Mouse (Mus musculus) cerebral cortex, adult 2 months (tissue): ENCODE measurements around the gene Peak1.

Experiments used
- whole genome bisulfite sequencing: fragments of 180-500 bp; shearing (Covaris S2); methylation state at CpG from one replicate; pipeline ENCODE4 v1.1.7; 2018; 5-methylcytosine and 5-hydroxymethylcytosine counted together

Peak1 gene

GRCm38 (mm10) chr9:56415935-56416607 lies 1.8 kb downstream of the Peak1 start:
- WGBS, result 59% methylated on average over 4 of the region's 4 CpGs

DNA sequence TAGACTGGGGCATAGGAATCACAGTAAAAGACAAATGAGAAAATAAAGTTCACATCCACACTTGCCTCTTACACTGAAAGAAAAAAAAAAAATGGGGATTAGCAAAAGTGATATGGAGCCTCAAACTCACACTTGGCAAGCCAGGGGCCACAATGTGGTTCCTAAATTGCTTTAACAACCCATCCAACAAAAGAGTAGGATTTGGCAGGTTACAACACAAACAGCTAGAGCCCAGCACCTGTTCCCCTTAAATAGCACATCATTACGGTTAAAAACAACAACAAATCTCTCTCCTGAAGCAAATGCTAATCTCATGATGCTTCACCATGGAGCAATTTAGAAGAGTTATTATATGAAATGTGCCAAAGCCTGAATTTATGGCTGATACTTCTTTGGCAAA lies 2.5 kb downstream of the Peak1 start:
- WGBS, result 67% methylated on average over 1 of the region's 1 CpGs

- WGBS, result 55% methylated on average over 1 of the region's 1 CpGs
Measured at GRCm38 (mm10) chr9:56412716-56413115, 5.2 kb downstream of the Peak1 start.

- 95% methylated on average over 2 of the region's 2 CpGs for WGBS
Measured at GRCm38 (mm10) chr9:56409928-56410327, 7.9 kb downstream of the Peak1 start.

- 63% methylated on average over 4 of the region's 4 CpGs for WGBS
Measured at GRCm38 (mm10) chr9:56404619-56405018, 13.2 kb downstream of the Peak1 start.

DNA sequence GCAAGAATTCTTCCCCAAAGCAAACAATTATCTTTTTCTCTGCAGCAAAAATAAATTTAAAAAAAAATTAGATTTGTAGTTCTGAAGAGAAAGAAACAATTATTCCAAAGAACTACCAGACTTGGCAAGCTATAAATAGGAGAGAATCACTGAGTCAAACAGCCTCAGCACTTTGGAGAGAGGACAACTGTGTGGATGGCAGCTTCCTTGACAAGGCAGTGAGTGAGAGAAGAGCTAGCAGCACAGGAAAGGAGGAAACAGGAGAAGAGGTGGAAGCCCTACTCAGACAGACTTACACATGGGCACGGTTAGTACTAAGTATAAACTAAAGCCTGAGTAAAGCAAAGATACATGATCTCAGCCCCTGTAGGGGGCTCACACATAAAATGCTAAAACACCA lies 21.6 kb downstream of the Peak1 start:
- WGBS, result 14% methylated on average over 1 of the region's 1 CpGs

- 83% methylated on average over 3 of the region's 3 CpGs for WGBS
Measured at GRCm38 (mm10) chr9:56392857-56393256, 25.0 kb downstream of the Peak1 start.

DNA sequence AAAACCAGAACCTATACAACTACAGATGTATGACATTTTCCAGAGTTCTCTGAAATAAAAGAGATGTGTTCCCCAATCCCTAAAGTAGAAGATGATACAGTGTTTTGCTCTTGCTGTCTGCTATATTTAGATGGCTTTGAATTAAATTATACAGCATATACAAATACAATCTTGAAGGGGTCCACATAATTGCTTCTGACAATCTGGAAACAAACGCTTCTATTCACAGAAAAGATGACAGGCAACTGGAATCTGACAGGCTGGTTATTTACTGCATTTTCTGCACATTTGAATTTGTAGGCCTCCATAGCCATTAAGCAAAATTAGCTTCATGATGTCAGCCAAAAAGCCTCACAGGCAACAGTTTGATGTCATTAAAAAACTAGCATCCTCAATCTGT lies 35.1 kb downstream of the Peak1 start:
- 55% methylated on average over 1 of the region's 1 CpGs for WGBS

DNA sequence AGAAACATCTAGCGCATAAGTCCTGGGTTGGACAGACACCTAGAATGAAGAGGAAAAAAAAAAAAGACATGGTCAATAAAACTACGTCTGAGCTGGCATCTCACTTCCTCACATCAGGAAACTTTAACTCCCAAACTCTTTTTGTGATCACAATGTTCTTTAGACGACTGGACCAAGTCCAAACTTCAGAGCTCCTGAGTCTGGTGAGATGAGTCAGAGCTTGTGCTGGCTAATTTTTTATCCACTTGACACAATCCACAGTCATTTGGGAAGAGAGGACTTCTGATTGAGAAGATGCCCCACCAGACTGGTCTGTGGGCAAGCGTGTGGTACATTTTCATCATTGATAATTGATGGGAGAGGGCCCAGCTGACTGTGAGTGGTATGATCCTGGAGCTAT lies 43.5 kb downstream of the Peak1 start:
- 39% methylated on average over 4 of the region's 4 CpGs for WGBS

- 59% methylated on average over 5 of the region's 5 CpGs for WGBS
Measured at GRCm38 (mm10) chr9:56370710-56371109, 47.2 kb downstream of the Peak1 start.

DNA sequence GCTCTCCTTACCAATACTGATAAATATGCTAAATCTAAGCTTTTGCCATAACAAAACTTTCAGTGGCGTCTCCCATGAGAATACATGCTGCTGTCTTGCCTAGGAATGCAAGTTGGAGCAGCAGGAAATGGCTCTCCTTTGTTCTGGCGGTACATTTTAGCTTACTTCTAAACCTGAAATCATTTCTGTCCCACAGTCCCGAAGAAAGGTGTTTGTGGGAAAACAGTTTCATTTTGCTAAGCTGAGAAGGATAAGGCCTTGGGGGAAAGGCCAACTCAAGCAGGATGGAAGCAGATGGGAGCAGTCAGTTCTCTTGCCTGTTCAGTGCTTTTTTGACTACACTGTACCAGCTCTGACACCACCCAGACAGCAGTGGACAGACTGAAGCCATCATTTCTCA lies 49.1 kb downstream of the Peak1 start:
- WGBS, result 72% methylated on average over 3 of the region's 3 CpGs

- WGBS, result 93% methylated on average over 3 of the region's 3 CpGs
Measured at GRCm38 (mm10) chr9:56363306-56363705, 54.6 kb downstream of the Peak1 start.

DNA sequence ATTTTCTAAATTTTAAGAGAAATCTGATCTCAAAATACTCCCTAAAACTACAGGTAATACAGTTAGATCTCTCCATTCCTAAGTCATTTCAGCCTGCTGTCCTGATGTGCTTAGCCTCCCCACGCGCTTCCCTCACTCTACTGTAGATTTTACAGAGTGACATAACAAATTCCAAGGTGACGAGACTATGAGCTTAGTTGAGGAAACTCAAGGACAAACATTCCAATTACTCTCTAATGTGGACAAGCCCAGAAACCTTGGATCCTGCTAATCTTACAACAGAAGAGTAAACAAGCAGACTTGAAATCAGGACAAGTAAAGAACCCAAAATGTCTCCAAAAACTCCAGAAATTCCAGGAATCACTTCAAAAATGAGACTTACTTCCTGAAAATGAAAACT lies 58.6 kb downstream of the Peak1 start:
- 86% methylated on average over 3 of the region's 3 CpGs for WGBS

- WGBS, result 97% methylated on average over 5 of the region's 5 CpGs
Measured at GRCm38 (mm10) chr9:56355186-56355585, 62.7 kb downstream of the Peak1 start.

DNA sequence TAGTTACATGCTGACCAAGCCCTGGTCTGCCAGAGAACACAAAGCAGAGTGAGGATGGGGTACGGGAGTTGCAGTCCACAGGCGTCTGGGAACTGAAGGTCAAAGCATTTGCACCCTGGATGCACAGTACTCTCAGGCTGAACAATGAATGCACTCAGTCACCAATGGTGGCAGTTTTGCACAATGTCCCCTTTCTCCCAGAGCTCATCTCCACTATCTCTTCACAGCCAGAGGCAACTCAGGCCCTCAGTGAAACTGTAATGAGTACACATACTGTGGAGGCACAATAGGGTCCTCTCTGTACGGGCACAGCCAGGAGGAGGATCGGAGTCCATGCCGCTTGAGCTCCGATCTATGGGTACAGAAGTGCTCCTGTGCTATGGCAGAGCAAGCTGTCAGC lies 71.5 kb downstream of the Peak1 start:
- 66% methylated on average over 6 of the region's 6 CpGs for WGBS

DNA sequence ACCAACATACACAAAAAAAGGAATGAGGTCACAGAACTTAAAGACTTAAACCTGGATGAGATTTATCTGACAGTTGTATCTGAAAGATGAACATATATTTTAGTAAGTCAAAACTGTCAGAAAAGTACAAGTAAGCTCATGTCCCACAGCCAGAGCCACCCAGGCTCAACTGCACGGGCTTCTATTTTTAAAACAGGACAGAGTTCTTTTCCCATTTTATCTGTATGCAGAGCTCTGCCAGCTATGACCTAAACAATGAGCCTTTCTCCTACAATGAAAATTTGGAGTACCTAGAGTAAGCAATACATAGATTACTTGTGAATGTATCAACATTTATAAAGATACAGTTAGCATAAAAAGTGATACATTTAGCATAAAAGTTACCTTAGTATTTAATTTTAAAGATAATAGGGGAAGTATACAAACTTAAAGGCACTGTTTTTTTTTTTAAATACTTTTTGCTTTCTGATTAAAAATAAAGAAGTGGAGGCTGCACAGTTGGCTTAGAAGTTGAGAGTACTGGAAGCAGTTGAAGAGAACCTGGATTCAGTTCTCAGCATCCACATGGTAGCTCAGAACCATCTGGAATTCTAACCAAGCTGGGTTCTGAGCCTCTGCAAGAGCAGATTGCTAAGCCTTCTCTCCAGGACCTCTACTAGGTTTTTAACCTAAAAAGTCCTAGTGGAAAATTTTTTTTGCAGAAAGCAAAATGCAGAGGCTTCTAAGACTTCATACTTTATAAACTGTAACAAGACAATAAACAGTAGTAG lies 78.3 kb downstream of the Peak1 start:
- WGBS, result 13% methylated on average over 1 of the region's 1 CpGs

DNA sequence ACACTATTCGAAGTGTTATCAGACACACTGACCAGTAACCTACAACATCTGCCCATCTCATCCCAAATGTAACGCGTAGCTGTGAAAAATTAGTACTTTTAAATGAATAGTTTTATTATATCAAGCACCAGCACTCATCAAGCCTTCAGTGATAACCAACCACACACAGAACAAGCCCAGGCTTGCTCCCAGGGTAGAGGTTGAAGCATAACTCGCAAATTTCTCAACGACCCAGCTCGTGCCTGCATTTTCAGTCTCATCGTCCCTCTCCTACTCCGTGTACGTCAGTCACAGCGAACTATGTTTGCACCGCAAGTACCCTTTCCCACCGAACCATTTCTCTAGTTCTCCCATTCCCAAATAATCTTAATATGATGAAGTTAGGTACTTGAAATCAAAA lies 83.5 kb downstream of the Peak1 start:
- 97% methylated on average over 12 of the region's 12 CpGs for WGBS

DNA sequence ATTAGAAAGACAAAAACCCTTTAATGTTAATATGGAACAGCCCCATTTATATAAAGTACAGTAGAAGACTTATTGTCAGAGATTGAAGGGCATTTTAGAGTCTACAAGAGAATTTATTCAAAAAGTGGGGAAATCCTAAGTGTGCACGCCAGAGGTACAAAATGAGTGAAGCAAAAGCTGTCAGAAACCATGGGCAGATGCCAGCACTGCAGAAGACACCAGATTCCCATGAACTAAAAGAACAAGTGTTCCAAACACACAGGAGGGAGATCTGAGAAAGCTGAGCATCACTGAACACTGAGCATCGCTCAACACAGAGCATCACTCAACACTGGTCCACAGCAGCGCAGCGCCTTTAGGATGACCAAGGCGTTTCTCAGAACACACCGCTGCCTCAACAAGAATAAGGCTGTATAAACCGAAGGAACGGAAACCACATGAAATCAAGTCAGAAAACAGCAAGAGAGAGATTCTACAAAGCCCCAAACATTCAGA lies 91.3 kb downstream of the Peak1 start:
- 79% methylated on average over 8 of the region's 8 CpGs for WGBS

DNA sequence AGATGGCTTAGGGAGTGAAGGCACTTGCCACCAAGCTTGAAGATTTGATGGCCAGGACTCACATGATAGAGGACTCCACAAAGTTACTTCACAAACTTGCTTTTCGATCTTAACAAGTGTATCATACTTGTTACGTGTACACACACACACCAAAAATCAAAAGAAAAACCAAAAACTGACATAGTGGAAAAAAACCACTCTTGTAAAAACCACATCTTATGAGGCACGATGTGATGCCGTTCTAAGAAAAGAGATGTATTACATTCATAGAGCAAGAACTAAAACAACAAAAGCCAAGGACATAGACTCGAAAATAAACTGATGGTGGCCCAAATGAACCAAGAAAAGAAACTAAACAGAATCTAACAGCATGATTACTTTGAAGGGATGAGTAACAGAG lies 92.1 kb downstream of the Peak1 start:
- whole genome bisulfite sequencing, result 88% methylated on average over 5 of the region's 5 CpGs

DNA sequence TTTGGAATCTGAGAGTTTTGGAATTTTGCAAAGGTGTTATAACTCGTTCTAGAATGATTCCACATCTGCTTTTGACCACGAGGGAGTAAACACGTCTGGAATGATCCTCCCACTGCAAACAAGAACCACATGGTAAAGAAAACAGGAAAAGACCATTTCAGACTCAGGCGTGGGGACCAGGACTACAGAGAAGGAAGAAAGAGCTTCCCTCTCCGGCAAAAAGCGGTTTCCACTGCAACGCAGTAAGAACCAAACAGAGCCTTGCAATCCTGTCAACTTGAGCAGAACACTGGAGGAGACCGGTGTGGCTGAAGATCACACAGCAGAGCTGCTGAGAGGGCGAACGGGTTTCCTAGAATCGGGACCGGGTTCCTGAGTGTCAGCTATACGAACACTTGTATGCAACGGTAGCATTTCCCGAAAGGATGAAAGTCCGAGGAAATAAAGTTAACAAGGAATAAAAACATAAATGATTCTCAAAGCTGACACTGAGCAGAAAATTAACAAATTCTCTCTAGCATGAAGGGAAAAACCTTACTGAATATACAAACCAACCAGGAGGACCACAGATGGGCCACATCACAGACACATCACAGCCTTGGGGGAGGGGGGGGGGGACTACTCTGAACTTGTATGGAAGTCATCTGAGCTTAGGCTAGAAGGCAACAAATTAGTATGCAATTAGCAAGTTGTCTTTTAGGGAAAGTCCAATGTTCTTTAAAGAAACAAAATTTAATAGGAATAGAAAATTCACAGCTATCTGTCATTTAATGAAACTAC lies 93.1 kb downstream of the Peak1 start:
- 54% methylated on average over 16 of the region's 16 CpGs for WGBS

GRCm38 (mm10) chr9:56321291-56321690 lies 96.6 kb downstream of the Peak1 start:
- 90% methylated on average over 2 of the region's 2 CpGs for WGBS

DNA sequence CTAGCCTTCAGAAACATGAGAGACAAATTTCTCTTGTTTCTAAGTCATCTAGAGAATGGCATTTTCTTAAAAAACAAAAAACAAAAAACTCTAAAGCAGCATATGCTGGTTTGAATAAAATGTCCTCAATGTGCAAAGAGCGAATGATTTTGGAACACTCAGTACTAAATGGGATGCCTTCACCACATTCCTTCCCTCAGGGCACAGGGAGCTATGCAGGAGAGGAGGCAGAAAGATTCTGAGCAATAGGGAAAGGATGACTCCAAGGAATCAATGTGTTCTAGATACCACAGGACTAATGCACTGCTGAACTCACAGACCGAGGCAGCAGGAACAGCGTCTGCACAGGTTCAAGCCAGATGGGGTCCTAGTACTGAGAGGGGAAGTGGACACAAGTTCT lies 103.5 kb downstream of the Peak1 start:
- 85% methylated on average over 3 of the region's 3 CpGs for WGBS

DNA sequence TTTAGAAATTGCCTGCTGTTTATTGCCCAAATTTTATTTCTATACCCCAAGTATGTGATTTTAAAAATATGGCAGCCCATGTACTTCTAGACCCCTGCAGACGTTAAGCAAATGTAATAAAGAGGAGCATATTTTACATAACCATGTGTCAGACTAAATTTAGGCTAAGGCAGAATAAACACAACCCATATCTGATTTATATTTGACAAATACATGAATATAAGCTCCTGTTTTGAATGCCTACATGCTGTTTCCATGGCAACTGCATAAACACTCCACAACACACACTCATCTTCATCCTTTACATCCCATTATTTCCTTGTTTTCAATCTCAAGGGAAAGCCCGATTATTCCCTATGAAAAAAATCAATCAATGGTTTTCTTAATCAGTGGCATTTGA lies 108.8 kb downstream of the Peak1 start:
- WGBS, result 46% methylated on average over 2 of the region's 2 CpGs
